Mouse (Mus musculus): Measurements from ENCODE around the gene Cers6. TPM values are rescaled to one million over a fixed set of nuclear protein-coding genes. Genes with fewer than 3 reads are reported as not detected.
A peak's percentile ranks its signal among the peaks of the same experiment; 100 is the strongest.

The Cers6 gene
- total RNA-seq, 1 experiment from 2014 or later: 16.4 TPM

GRCm38 (mm10) chr2:68995723-68996122 is 134.5 kb downstream of the Cers6 start:
- ATAC-seq (replicated peaks; ENCODE audit: low read depth, poor library complexity, severe bottlenecking): 0 out of 2 replicates have a peak, but pooled peaks have one; percentile 25

- ATAC-seq (replicated peaks; ENCODE audit: low read depth, poor library complexity, severe bottlenecking): no peak
Observed at GRCm38 (mm10) chr2:68996268-68996667, 135.0 kb downstream of the Cers6 start.

- ATAC-seq (replicated peaks; ENCODE audit: low read depth, poor library complexity, severe bottlenecking): no peak
Observed at GRCm38 (mm10) chr2:69004001-69004400, 142.8 kb downstream of the Cers6 start.

GRCm38 (mm10) chr2:69011392-69011791 is 150.2 kb downstream of the Cers6 start:
- ATAC-seq (replicated peaks; ENCODE audit: low read depth, poor library complexity, severe bottlenecking): no peak

GRCm38 (mm10) chr2:69011860-69012259 is 150.6 kb downstream of the Cers6 start:
- no peak for ATAC-seq (replicated peaks; ENCODE audit: low read depth, poor library complexity, severe bottlenecking)

- no peak for ATAC-seq (replicated peaks; ENCODE audit: low read depth, poor library complexity, severe bottlenecking)
Observed at GRCm38 (mm10) chr2:69014241-69014640, 153.0 kb downstream of the Cers6 start.

GRCm38 (mm10) chr2:69015172-69015724 is 154.0 kb downstream of the Cers6 start:
- peak; percentile 84 for ATAC-seq (replicated peaks; ENCODE audit: low read depth, poor library complexity, severe bottlenecking)

- no peak for ATAC-seq (replicated peaks; ENCODE audit: low read depth, poor library complexity, severe bottlenecking)
Observed at GRCm38 (mm10) chr2:69015822-69016221, 154.6 kb downstream of the Cers6 start.

GRCm38 (mm10) chr2:69019026-69019565 is 157.9 kb downstream of the Cers6 start:
- no peak for ATAC-seq (replicated peaks; ENCODE audit: low read depth, poor library complexity, severe bottlenecking)

- ATAC-seq (replicated peaks; ENCODE audit: low read depth, poor library complexity, severe bottlenecking): no peak
Observed at GRCm38 (mm10) chr2:69019821-69020489, 158.7 kb downstream of the Cers6 start.

- ATAC-seq (replicated peaks; ENCODE audit: low read depth, poor library complexity, severe bottlenecking): no peak
Observed at GRCm38 (mm10) chr2:69020636-69021310, 159.5 kb downstream of the Cers6 start.

GRCm38 (mm10) chr2:69021516-69021915 is 160.3 kb downstream of the Cers6 start:
- ATAC-seq (replicated peaks; ENCODE audit: low read depth, poor library complexity, severe bottlenecking): no peak

- no peak for ATAC-seq (replicated peaks; ENCODE audit: low read depth, poor library complexity, severe bottlenecking)
Observed at GRCm38 (mm10) chr2:69024856-69025255, 163.6 kb downstream of the Cers6 start.

GRCm38 (mm10) chr2:69032562-69032961 is 171.3 kb downstream of the Cers6 start:
- ATAC-seq (replicated peaks; ENCODE audit: low read depth, poor library complexity, severe bottlenecking): no peak

GRCm38 (mm10) chr2:69035457-69035856 is 174.2 kb downstream of the Cers6 start:
- no peak for ATAC-seq (replicated peaks; ENCODE audit: low read depth, poor library complexity, severe bottlenecking)

GRCm38 (mm10) chr2:69037362-69037761 is 176.1 kb downstream of the Cers6 start:
- ATAC-seq (replicated peaks; ENCODE audit: low read depth, poor library complexity, severe bottlenecking): no peak

- peak; percentile 33; the same call in 1 of the 2 replicates for ATAC-seq (replicated peaks; ENCODE audit: low read depth, poor library complexity, severe bottlenecking)
Observed at GRCm38 (mm10) chr2:69042327-69043106, 181.3 kb downstream of the Cers6 start.

GRCm38 (mm10) chr2:69043431-69044118 is 182.3 kb downstream of the Cers6 start:
- peak; percentile 88 for ATAC-seq (replicated peaks; ENCODE audit: low read depth, poor library complexity, severe bottlenecking)

GRCm38 (mm10) chr2:69045926-69046325 is 184.7 kb downstream of the Cers6 start:
- no peak for ATAC-seq (replicated peaks; ENCODE audit: low read depth, poor library complexity, severe bottlenecking)

- no peak for ATAC-seq (replicated peaks; ENCODE audit: low read depth, poor library complexity, severe bottlenecking)
Observed at GRCm38 (mm10) chr2:69047297-69047696, 186.1 kb downstream of the Cers6 start.
